Mouse (Mus musculus): Measurements from ENCODE around the gene Hspd1. TPM values are rescaled to one million over a fixed set of nuclear protein-coding genes. Genes with fewer than 3 reads are reported as not detected.
"Not testable (repeated sequence)": the region's sequence is repeated elsewhere in the genome, so short reads cannot be mapped to it uniquely, and the experiment has no call there.

The Hspd1 gene
- polyA plus RNA-seq, 1 experiment = not detected

GRCm38 (mm10) chr1:55076849-55077516 lies 11.1 kb downstream of the Hspd1 start:
- WGBS = 90% methylated on average over 2 of the region's 2 CpGs
- H3K4me3 ChIP-seq (ENCODE audit: insufficient read depth, low read depth, low read length) = no peak overlapping the region
- TF ChIP-seq CTCF (IDR thresholded peaks at IDR 0.05; ENCODE audit: insufficient read depth, low read depth, low read length) = no peak
- no peak for TF ChIP-seq POLR2A (IDR thresholded peaks at IDR 0.05; ENCODE audit: insufficient read depth, low read depth, low read length)
- H3K27ac ChIP-seq (ENCODE audit: insufficient read depth, low read depth, low read length) = no peak overlapping the region
- H3K4me1 ChIP-seq (ENCODE audit: control insufficient read depth, insufficient read depth, low read length) = no peaks in the 10 kb centered on the region

GRCm38 (mm10) chr1:55076395-55076743 lies 11.7 kb downstream of the Hspd1 start:
- H3K4me3 ChIP-seq (ENCODE audit: insufficient read depth, low read depth, low read length) = no peak overlapping the region
- TF ChIP-seq POLR2A (IDR thresholded peaks at IDR 0.05; ENCODE audit: insufficient read depth, low read depth, low read length) = no peak
- no peak for TF ChIP-seq CTCF (IDR thresholded peaks at IDR 0.05; ENCODE audit: insufficient read depth, low read depth, low read length)
- H3K4me1 ChIP-seq (ENCODE audit: control insufficient read depth, insufficient read depth, low read length) = no peaks in the 10 kb centered on the region
- no peak overlapping the region for H3K27ac ChIP-seq (ENCODE audit: insufficient read depth, low read depth, low read length)

DNA sequence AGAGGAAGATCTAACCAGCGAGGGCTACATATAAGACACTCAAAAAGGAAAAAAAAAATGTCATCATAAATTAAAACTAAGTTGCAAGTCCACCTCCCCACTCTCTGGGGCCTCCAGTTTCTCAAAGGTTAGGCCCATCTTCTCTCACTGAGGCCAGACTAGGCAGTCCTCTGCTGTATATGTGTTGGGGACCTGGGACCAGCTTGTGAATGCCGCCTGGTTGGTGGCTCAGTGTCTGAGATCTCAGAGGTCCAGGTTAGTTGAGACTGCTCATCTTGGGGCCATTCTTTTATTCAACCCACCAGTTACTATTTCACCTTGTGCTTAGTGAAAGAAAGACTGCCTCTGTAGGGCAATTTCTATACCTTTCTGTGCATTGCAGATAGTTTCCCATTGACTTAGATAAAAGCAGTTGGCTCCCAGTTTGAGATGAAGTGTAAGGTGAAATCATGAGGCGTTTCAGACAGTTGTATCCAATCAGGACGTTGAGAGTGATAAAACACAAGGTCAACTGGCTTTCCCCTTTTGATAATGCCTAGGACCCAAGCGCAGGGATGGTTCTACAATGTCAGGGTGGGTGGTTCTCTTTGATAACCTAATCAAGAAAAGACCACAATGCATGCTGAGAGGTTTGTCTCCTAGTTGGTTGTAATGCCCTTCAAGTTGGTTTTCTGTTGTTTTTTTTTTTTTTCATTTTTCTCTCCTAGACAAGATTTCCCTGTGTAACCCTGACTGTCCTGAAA lies 12.2 kb downstream of the Hspd1 start:
- no peaks in the 10 kb centered on the region for H3K4me1 ChIP-seq (ENCODE audit: control insufficient read depth, insufficient read depth, low read length)
- H3K27ac ChIP-seq (ENCODE audit: insufficient read depth, low read depth, low read length) = no peak overlapping the region
- 76% methylated on average over 5 of the region's 5 CpGs for WGBS
- TF ChIP-seq CTCF (IDR thresholded peaks at IDR 0.05; ENCODE audit: insufficient read depth, low read depth, low read length) (no peak), POLR2A (IDR thresholded peaks at IDR 0.05; ENCODE audit: insufficient read depth, low read depth, low read length) (no peak)
- H3K4me3 ChIP-seq (ENCODE audit: insufficient read depth, low read depth, low read length) = no peak overlapping the region

- Histone ChIP-seq H3K4me3 (ENCODE audit: insufficient read depth, low read depth, low read length) (no peak overlapping the region), H3K27ac (ENCODE audit: insufficient read depth, low read depth, low read length) (no peak overlapping the region), H3K4me1 (ENCODE audit: control insufficient read depth, insufficient read depth, low read length) (no peaks in the 10 kb centered on the region)
- WGBS = 64% methylated on average over 2 of the region's 2 CpGs
- no peak for TF ChIP-seq POLR2A (IDR thresholded peaks at IDR 0.05; ENCODE audit: insufficient read depth, low read depth, low read length)
- no peak for TF ChIP-seq CTCF (IDR thresholded peaks at IDR 0.05; ENCODE audit: insufficient read depth, low read depth, low read length)
These were observed 13.3 kb downstream of the Hspd1 start for GRCm38 (mm10) chr1:55074757-55075156.

DNA sequence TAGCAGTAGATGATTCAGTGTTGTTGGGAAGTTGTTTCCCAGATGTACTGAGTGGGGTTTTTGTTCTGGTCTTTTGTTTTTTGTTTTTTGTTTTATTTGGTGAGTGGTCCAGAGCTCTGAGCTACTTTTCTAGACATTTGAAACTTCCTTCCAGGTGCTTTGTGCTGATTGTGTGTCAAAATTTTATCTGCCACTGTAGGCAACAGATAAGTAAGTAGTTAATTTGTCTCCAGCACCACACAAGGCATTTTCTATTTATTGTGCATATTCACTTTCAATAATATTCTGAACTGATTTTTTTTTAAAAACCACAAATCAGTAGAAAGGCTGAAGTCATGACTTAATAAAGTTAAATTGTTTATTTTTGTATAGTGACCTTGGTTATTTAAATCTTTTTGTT lies 15.7 kb downstream of the Hspd1 start:
- not testable (repeated sequence) for H3K4me3 ChIP-seq (ENCODE audit: insufficient read depth, low read depth, low read length); H3K4me1 ChIP-seq (ENCODE audit: control insufficient read depth, insufficient read depth, low read length); H3K27ac ChIP-seq (ENCODE audit: insufficient read depth, low read depth, low read length)

DNA sequence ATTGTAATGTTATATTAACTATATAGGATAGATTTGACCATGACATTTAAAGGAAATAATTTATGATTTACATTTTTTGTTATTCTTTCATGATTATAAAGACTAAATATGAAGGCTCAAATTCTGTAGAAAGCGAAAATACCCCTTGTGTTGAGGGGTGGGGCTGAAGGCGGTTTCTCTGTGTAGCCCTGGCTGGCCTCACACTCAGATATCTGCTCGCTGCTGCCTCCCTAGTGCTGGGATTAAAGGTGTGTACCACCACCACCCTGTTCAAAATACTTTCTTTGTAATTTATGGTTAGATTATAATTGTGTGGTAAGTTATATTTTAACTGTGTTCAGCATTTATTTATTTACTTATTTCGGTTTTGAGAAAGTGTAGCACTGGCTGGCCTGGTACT lies 26.3 kb downstream of the Hspd1 start:
- TF ChIP-seq CTCF (IDR thresholded peaks at IDR 0.05; ENCODE audit: insufficient read depth, low read depth, low read length) (no peak), POLR2A (IDR thresholded peaks at IDR 0.05; ENCODE audit: insufficient read depth, low read depth, low read length) (no peak)
- no peak overlapping the region for H3K4me3 ChIP-seq (ENCODE audit: insufficient read depth, low read depth, low read length)
- 94% methylated on average over 4 of the region's 4 CpGs for WGBS
- peaks cover 5% of the 10 kb centered on the region; the same call in 1 of the 2 replicates for H3K4me1 ChIP-seq (ENCODE audit: control insufficient read depth, insufficient read depth, low read length)
- H3K27ac ChIP-seq (ENCODE audit: insufficient read depth, low read depth, low read length) = no peak overlapping the region

DNA sequence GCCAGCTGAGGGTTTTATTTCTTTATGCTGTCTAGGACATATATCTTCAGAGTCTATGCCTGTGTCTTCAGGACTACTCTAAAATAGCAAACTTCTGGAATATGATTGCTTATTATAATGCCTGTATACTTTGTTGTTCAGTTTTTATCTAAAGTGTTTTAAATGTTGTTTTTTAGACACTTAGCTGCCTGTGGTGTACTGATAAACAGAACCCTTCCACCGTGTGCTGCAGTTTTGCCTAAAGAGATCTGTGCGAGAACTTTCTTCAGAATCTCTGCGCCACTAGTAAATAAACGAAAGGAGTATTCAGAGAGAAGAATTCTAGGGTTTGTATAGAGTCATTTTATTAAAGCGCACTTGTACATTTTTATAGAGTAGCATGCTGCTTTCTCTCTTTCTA lies 26.9 kb downstream of the Hspd1 start:
- Histone ChIP-seq H3K27ac (ENCODE audit: insufficient read depth, low read depth, low read length) (no peak overlapping the region), H3K4me1 (ENCODE audit: control insufficient read depth, insufficient read depth, low read length) (peaks cover 6% of the 10 kb centered on the region; the same call in 1 of the 2 replicates), H3K4me3 (ENCODE audit: insufficient read depth, low read depth, low read length) (no peak overlapping the region)
- TF ChIP-seq POLR2A (IDR thresholded peaks at IDR 0.05; ENCODE audit: insufficient read depth, low read depth, low read length) (no peak), CTCF (IDR thresholded peaks at IDR 0.05; ENCODE audit: insufficient read depth, low read depth, low read length) (no peak)
- WGBS = 92% methylated on average over 5 of the region's 5 CpGs

DNA sequence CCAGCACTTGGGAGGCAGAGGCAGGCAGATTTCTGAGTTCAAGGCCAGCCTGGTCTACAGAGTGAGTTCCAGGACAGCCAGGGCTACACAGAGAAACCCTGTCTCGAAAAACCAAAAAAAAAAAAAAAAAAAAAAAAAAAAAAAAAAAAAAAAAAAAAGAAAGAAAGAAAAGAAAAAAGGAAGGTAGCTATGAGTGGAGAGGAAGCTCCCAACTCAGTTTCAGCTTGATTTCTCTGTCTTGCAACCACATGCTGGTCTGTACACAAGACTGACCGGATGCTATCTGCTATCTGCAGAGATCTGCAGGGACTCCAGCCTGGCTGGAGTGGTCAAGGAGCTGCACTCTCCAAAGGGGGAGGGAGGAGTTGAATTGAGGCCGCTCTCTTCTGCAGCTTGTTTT lies 29.7 kb downstream of the Hspd1 start:
- not testable (repeated sequence) for H3K27ac ChIP-seq (ENCODE audit: insufficient read depth, low read depth, low read length); H3K4me3 ChIP-seq (ENCODE audit: insufficient read depth, low read depth, low read length)
- WGBS = 91% methylated on average over 2 of the region's 3 CpGs

DNA sequence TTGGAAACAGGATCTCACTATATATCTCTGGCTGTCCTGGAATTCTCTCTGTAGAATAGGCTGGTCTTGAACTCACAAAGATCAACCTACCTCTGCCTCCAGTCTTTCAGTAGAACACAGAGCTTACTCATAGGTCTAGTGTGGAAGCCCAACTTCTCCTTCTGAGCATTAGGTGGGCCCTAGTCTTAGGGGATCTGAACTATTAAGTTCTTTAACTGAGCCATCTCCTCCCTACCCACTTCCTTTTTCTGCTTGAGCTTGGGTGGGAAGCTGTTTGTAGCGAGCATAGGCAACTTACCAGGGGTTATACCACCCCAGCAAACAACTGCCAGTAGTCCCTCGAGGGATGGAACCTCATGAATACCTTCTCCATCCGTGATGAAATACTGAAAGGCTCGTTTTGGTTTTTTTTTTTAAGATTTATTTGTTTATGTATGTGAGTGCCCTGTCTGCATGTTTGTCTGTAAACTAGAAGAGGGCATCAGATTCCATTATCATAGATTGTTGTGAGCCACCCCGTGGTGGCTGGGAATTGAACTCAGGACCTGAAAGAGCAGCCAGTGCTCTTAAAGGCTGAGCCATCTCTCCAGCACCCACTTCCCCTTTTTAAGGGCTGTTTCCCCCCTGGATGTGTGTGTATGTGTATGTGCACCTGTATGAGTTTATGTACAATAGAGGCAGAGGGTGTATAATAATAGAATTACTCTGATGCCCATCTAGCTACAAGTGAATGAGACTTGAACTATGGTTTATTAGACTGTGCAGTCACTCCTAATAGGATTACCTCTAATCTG lies 32.5 kb downstream of the Hspd1 start:
- Histone ChIP-seq H3K4me3 (ENCODE audit: insufficient read depth, low read depth, low read length) (no peak overlapping the region), H3K4me1 (ENCODE audit: control insufficient read depth, insufficient read depth, low read length) (peaks cover 6% of the 10 kb centered on the region; the same call in 1 of the 2 replicates), H3K27ac (ENCODE audit: insufficient read depth, low read depth, low read length) (no peak overlapping the region)
- 84% methylated on average over 5 of the region's 5 CpGs for WGBS
- TF ChIP-seq CTCF (IDR thresholded peaks at IDR 0.05; ENCODE audit: insufficient read depth, low read depth, low read length) (no peak), POLR2A (IDR thresholded peaks at IDR 0.05; ENCODE audit: insufficient read depth, low read depth, low read length) (no peak)

More for the DNA sequence above, 29.7 kb downstream of the Hspd1 start:
- not testable (repeated sequence) for H3K4me1 ChIP-seq (ENCODE audit: control insufficient read depth, insufficient read depth, low read length)
